Mouse (Mus musculus): ENCODE measurements at regions not wholly inside any gene's neighbourhood (a gene's known extent, or its start where the extent isn't known, plus 50 kb on each side); places are given as distances from the start of the nearest gene placed in this dataset.

DNA sequence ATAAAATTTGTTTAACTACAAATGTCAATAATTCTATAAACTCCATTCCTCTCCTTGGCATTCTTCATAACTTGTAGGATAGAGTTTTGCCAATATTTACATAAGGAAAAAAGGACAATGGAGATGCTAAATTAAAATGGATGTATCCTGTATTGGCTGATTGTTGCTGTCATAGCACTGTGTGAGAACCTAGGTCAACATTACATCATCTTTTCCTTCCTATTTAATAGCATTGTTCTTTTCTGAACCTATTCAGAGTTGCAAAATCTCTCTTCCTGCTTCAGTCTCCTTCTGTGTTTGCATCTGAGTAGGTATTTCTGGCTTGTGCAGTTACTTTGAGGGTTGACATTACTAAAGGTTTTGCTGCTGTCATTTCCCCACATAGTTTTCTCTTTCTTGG is 228.6 kb upstream of the Gk2 start:
- TF ChIP-seq CTCF (IDR thresholded peaks at IDR 0.05; ENCODE audit: low read depth) (no peak), EP300 (IDR thresholded peaks at IDR 0.05; ENCODE audit: low read depth) (no peak)

All from liver, postnatal 0 days (tissue).